Mouse (Mus musculus): Measurements from ENCODE around the gene Nfia. TPM values are rescaled to one million over a fixed set of nuclear protein-coding genes. Genes with fewer than 3 reads are reported as not detected.
A peak's percentile ranks its signal among the peaks of the same experiment; 100 is the strongest.

Gene Nfia
- polyA plus RNA-seq, 1 experiment from 2014 or later = 17.6 TPM

DNA sequence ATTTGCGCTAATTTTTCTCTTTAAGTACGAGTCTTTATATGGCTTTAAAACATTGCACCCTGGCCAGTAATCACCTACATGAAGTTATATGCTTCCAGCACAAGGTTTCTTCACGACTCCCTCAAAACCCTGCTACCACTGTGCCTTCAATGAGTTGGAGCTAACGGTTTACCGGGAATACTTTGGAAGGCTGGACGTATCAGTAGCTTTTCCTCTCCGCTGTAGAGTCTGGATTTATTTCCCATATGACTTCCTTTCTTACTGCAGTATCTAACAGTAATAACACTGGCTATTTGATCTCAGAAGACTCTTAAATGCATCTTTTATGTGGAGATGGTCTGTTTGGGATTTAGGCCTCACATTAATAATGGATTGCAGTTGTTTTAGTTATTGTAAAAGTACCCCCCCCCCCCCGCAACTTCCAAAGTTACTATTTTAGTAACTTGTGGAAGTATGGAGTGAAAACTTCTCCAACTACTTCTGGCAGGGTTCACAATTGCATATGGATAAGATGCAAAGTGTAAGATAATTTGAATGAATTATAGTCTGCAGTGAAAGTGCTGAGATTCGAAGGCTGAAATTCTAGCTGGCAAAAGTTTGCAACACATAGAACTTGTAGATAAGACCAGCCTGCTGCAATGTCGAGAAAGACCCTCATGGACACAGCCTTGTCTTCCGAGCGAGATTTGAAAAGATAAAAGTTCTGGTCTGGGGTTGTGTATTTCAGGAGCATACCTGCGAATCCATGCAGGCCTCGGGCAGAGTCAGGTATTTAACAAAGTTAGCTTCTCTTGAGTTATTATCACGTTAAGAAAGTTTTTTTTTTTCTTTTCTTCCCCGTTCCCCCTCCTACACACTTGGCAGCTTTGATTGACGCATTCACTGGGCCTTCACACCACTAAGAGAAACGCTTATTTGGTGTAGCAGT, 6.7 kb downstream of the Nfia start:
- Histone ChIP-seq H3K27me3 (ENCODE audit: poor library complexity, severe bottlenecking) (peaks cover 98% of the 10 kb centered on the region), H3K9me3 (peaks cover 11% of the 10 kb centered on the region), H3K36me3 (replicated peaks) (peaks cover 19% of the 10 kb centered on the region), H3K4me1 (peaks cover 51% of the 10 kb centered on the region), H3K4me3 (peak overlapping the region; percentile 81), H3K27ac (peak overlapping the region; percentile 95)
- DNase-seq (ENCODE audit: extremely low spot score, low spot score) = no peak
- WGBS = 5% methylated on average over 18 of the region's 18 CpGs

DNA sequence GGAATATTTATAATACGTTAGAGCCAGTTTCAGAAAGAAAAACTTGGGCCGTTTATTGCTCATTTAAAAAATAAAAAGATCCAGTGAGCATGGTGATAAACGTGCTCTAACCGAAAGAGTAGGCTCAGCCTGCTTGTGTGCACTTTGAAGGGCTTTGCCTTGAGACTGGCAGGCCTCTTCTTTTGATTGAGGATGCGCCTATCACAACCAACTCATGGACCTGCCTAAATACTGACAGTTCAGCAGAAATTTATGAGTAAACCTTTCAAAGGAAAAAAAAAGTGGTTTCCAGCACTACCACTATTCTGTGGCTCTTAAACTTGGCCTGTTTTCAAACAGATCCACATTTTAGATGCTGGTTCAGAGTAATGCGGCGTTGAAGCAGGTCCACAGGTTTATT, 7.5 kb downstream of the Nfia start:
- Histone ChIP-seq H3K27ac (no peak overlapping the region), H3K4me3 (peak overlapping the region; percentile 81), H3K9me3 (peaks cover 11% of the 10 kb centered on the region), H3K27me3 (ENCODE audit: poor library complexity, severe bottlenecking) (peaks cover 98% of the 10 kb centered on the region), H3K36me3 (replicated peaks) (peaks cover 23% of the 10 kb centered on the region), H3K4me1 (peaks cover 43% of the 10 kb centered on the region)
- 28% methylated on average over 7 of the region's 7 CpGs for WGBS
- no peak for DNase-seq (ENCODE audit: extremely low spot score, low spot score)

DNA sequence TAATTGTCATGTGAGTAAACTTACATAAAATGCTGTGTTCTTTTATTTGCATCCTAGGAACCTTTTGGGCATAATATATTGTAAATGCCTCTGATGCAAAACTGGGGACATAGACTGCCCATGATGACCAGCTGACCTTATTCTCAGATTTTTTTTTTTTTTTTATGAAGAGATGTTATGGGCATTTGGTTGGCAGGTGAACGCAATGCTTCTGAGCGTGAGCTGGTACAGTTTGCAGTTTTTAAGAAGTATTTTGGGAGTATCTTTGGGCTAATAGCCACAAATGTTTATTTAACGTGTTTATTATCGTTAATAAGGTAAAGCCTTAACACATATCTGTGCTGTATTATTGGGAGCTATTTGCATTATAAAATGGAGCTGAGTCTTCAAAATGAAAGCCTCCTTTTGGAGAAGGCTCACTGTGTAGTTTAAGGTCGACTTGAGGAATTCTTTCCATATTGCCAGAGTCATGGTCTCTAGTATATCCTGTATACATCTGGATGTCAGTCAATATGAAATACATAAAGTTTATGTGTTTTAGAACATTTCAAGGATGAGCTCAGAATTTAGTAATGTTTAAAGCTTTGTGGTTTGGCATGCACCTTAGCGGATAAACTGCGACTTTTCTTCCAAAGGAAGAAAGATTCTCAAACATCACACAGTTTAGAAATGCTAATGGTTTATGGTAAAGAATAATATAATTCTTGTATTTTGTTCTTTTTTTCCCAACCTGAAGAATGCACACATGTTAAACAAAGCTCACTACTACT, 8.3 kb downstream of the Nfia start:
- Histone ChIP-seq H3K27me3 (ENCODE audit: poor library complexity, severe bottlenecking) (peaks cover 98% of the 10 kb centered on the region), H3K27ac (no peak overlapping the region), H3K4me1 (peaks cover 35% of the 10 kb centered on the region), H3K4me3 (no peak overlapping the region; the same call in 1 of the 2 replicates), H3K9me3 (peaks cover 11% of the 10 kb centered on the region), H3K36me3 (replicated peaks) (peaks cover 29% of the 10 kb centered on the region)
- no peak for DNase-seq (ENCODE audit: extremely low spot score, low spot score)
- WGBS = 73% methylated on average over 7 of the region's 7 CpGs

DNA sequence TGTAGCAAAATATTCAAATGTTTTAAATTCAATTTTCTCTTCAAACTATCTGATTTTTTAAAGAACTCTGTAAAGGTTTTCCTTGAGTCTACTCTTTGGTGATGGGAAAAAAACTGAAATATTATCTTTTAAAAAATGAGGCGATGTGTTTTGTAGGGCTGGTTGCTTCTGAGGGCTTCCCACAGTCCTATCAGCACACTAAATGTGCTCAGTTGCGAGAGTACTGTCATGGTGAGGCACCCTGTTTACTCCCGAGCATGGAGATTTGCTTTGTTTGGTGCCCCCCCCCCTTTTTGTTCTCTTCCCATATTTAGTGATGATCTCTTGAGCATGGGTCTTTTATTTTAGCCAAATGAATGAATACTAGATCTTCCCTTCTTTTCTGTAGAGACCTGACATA, 9.5 kb downstream of the Nfia start:
- H3K27ac ChIP-seq = no peak overlapping the region
- peaks cover 11% of the 10 kb centered on the region for H3K9me3 ChIP-seq
- peaks cover 29% of the 10 kb centered on the region for H3K36me3 ChIP-seq (replicated peaks)
- peaks cover 23% of the 10 kb centered on the region for H3K4me1 ChIP-seq
- DNase-seq (ENCODE audit: extremely low spot score, low spot score) = no peak
- no peak overlapping the region for H3K4me3 ChIP-seq
- peaks cover 97% of the 10 kb centered on the region for H3K27me3 ChIP-seq (ENCODE audit: poor library complexity, severe bottlenecking)
- WGBS = 86% methylated on average over 3 of the region's 3 CpGs

DNA sequence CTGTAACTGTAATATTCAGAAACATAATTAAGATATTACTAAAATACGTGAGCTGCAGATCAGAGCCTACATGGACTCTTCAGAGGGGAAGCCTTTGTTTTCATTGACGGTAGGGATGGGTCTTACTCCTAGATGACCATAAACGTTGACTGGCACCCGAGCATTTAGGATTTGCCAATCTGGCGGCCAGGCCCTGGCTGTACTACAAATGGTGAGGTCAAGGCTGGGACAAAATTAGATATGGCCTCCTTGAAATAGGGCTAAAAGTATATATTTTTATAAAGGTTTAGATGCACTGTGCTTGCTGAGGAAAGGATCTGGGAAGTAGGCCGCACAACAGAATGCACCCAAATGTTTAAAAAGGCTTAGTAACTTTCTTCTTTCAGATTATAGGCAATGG, 10.0 kb downstream of the Nfia start:
- H3K27me3 ChIP-seq (ENCODE audit: poor library complexity, severe bottlenecking) = peaks cover 98% of the 10 kb centered on the region
- WGBS = 92% methylated on average over 6 of the region's 6 CpGs
- peaks cover 33% of the 10 kb centered on the region for H3K36me3 ChIP-seq (replicated peaks)
- no peak overlapping the region for H3K4me3 ChIP-seq
- DNase-seq (ENCODE audit: extremely low spot score, low spot score) = no peak
- H3K4me1 ChIP-seq = peaks cover 21% of the 10 kb centered on the region
- no peak overlapping the region for H3K27ac ChIP-seq
- peaks cover 11% of the 10 kb centered on the region for H3K9me3 ChIP-seq

DNA sequence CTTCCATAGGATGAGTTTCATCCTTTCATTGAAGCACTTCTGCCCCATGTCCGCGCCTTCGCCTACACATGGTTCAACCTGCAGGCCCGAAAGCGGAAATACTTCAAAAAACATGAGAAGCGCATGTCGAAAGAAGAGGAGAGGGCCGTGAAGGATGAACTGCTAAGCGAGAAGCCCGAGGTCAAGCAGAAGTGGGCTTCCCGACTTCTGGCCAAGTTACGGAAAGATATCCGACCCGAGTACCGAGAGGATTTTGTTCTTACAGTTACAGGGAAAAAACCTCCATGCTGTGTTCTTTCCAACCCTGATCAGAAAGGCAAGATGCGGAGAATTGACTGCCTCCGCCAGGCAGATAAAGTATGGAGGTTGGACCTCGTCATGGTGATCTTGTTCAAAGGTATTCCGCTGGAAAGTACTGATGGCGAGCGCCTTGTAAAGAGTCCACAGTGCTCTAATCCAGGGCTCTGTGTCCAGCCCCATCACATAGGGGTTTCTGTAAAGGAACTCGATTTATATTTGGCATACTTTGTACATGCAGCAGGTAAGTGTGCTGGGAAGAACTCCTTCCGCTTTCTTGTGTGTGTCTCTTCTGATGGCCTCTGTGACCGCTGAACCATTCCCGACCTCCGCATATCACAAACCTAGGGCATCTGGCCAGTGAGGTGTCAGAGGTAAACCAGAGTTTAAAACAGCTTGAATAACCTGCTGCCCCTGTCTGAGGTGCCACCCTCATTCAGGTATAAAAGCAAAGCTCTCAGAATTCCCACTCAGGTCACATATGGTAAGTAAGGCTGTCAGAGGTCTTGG, 10.7 kb downstream of the Nfia start:
- DNase-seq (ENCODE audit: extremely low spot score, low spot score) = no peak
- Histone ChIP-seq H3K4me3 (no peak overlapping the region), H3K27ac (no peak overlapping the region), H3K27me3 (ENCODE audit: poor library complexity, severe bottlenecking) (peaks cover 98% of the 10 kb centered on the region), H3K9me3 (peaks cover 11% of the 10 kb centered on the region), H3K36me3 (replicated peaks) (peaks cover 35% of the 10 kb centered on the region), H3K4me1 (peaks cover 13% of the 10 kb centered on the region)
- 93% methylated on average over 26 of the region's 26 CpGs for WGBS

DNA sequence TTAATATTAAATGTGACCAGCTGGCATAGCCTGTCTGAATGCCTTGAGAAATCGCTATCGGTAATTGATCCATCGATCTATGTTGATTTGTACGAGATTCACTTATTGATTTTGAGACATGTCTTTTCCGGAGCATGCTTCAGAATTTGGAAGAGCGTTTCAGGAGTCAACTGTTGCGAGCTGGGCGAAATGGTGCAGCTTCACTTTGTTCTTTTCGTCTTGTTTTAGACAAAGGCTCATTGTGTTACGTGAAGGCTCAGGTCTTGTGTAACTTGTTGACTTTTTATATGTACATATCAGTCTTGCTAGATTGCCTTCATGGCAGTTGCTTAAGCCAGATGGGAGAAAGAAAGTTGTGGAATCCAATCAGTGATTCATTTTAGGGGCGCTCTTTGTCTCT, 11.7 kb downstream of the Nfia start:
- peaks cover 98% of the 10 kb centered on the region for H3K27me3 ChIP-seq (ENCODE audit: poor library complexity, severe bottlenecking)
- no peak for DNase-seq (ENCODE audit: extremely low spot score, low spot score)
- 90% methylated on average over 11 of the region's 11 CpGs for WGBS

DNA sequence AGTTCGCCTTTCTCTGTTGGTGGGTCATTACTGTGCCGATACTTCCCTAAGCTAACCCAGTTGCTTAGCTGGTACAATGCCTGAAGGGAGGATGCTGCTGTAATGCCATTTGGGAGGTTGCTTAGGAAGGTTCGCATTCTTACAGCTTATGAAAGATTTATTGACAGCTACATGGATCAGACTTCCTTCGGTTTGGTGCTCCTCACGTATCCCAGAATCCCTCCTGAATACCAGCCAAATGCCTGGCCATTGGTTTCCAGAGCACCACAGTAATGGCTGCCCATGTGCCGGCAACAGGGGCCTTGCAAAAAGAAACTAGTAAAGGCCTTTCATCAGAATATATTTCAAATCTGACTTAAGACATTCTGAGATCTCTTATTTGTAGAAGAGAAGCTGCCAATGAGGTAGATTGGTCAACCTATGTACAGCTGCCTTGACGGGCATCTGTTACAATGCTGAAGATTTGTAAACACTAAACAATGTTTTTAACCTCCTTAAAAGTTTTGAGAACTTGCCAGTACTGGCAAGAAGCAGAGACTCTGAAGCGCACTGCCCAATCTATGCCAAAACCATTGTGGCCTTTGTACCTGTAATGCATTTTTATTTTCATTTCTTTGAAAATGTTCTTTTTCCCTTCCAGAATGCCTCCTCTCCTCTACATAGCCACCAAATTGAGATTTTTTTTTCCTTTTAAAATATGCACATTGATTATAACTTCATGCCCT, 13.2 kb downstream of the Nfia start:
- H3K36me3 ChIP-seq (replicated peaks) = peaks cover 35% of the 10 kb centered on the region
- no peaks in the 10 kb centered on the region; the same call in 1 of the 2 replicates for H3K4me1 ChIP-seq
- no peak for DNase-seq (ENCODE audit: extremely low spot score, low spot score)
- H3K9me3 ChIP-seq = peaks cover 11% of the 10 kb centered on the region
- peaks cover 95% of the 10 kb centered on the region for H3K27me3 ChIP-seq (ENCODE audit: poor library complexity, severe bottlenecking)
- no peak overlapping the region for H3K4me3 ChIP-seq
- H3K27ac ChIP-seq = no peak overlapping the region
- WGBS = 91% methylated on average over 8 of the region's 8 CpGs

More for the DNA sequence above, 11.7 kb downstream of the Nfia start:
- H3K36me3 ChIP-seq (replicated peaks) = peaks cover 35% of the 10 kb centered on the region
- H3K4me3 ChIP-seq = no peak overlapping the region
- peaks cover 11% of the 10 kb centered on the region for H3K9me3 ChIP-seq
- no peak overlapping the region for H3K27ac ChIP-seq
- H3K4me1 ChIP-seq = peaks cover 8% of the 10 kb centered on the region

DNA sequence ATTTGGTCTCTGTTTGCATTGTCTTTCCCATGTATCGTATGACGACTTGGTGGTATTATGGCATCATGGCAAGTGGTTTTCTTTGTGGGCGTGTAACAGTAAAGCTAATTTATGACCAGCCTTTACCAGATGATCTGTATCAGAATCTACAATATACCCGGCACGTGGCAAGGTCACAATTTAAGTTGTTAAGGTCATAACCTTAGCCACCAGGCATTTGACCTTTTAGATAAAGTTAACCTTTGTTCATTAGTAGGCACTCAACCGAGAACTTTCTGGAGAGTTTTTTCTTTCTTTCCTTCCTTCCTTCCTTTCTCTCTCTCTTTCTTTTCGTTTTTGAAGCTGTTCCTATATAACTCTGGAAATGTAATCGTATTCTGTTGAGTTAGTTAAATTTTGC, 14.0 kb downstream of the Nfia start:
- WGBS = 53% methylated on average over 8 of the region's 8 CpGs

DNA sequence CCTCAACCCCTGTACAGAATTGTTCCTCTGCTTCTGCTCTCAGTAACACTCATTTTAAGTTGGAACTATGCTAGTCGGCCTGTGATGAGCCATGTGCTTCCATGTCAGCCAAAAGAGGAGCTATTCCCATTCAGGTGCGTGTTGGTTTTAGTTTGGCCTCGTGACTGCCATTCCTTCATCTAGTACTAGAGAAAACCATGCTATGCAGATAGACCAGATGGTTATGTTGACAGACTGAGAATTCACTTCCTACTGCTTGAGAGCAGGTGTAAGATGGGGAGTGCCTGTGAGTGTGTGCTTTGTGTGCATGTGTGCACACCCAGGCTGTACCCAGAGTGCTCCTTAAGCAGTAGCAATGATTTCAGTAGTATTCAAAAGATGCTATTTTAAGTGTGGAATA, 15.0 kb downstream of the Nfia start:
- Histone ChIP-seq H3K4me1 (no peaks in the 10 kb centered on the region; the same call in 1 of the 2 replicates), H3K27me3 (ENCODE audit: poor library complexity, severe bottlenecking) (peaks cover 85% of the 10 kb centered on the region), H3K36me3 (replicated peaks) (peaks cover 33% of the 10 kb centered on the region), H3K4me3 (no peak overlapping the region), H3K27ac (no peak overlapping the region), H3K9me3 (peaks cover 11% of the 10 kb centered on the region)
- WGBS = 83% methylated on average over 3 of the region's 3 CpGs
- no peak for DNase-seq (ENCODE audit: extremely low spot score, low spot score)

More for the DNA sequence above, 14.0 kb downstream of the Nfia start:
- H3K27me3 ChIP-seq (ENCODE audit: poor library complexity, severe bottlenecking) = peaks cover 92% of the 10 kb centered on the region
- peaks cover 35% of the 10 kb centered on the region for H3K36me3 ChIP-seq (replicated peaks)
- H3K4me3 ChIP-seq = no peak overlapping the region
- no peak overlapping the region for H3K27ac ChIP-seq
- H3K4me1 ChIP-seq = no peaks in the 10 kb centered on the region; the same call in 1 of the 2 replicates
- peaks cover 11% of the 10 kb centered on the region for H3K9me3 ChIP-seq
- DNase-seq (ENCODE audit: extremely low spot score, low spot score) = no peak

DNA sequence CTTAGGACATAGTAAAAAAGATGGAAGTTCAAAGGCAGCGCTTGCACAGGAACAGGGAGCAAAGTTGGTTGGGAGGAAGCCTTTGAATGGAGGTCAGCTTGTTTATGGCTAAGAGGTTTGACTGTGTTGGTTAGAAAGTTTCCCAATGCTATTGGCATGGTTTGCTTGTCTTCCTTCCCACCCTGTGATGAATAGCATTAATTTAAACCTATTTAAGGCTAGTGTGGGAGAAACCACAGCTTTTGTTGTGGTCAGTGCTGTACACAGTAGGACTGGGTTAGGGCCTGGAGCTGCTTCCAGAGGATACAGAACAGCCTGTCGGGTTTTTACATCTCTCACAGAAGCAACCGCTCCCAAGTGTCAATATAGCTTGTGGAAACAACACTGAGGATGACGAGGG, 16.0 kb downstream of the Nfia start:
- Histone ChIP-seq H3K9me3 (peaks cover under 1% of the 10 kb centered on the region), H3K36me3 (replicated peaks) (peaks cover 23% of the 10 kb centered on the region), H3K4me1 (no peaks in the 10 kb centered on the region; the same call in 1 of the 2 replicates), H3K27me3 (ENCODE audit: poor library complexity, severe bottlenecking) (peaks cover 75% of the 10 kb centered on the region), H3K27ac (no peak overlapping the region), H3K4me3 (no peak overlapping the region)
- WGBS = 77% methylated on average over 4 of the region's 4 CpGs
- no peak for DNase-seq (ENCODE audit: extremely low spot score, low spot score)

DNA sequence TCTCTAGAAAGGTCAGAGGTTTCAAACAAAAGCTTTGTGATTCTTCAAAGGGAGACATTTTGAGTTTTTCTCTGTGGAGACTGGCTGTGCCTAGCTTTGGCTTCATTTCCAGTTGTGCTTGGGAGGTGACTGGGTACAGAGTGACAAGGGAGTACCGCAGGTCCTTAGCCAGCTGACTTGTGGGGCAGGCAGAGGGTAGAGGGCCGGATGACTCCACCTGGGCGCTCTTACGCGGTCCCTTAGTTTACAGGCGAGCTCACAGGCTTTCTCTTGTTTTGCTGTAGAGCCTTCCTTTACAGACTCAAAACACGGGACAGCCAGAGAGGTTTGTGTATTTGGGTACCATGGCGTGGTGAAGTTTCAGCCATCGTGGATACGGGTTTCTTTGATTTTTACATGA, 21.4 kb downstream of the Nfia start:
- Histone ChIP-seq H3K4me1 (peaks cover 4% of the 10 kb centered on the region), H3K4me3 (no peak overlapping the region), H3K9me3 (no peaks in the 10 kb centered on the region), H3K36me3 (replicated peaks) (peaks cover 9% of the 10 kb centered on the region; the same call in 1 of the 2 replicates), H3K27me3 (ENCODE audit: poor library complexity, severe bottlenecking) (peaks cover 24% of the 10 kb centered on the region), H3K27ac (no peak overlapping the region)
- no peak for DNase-seq (ENCODE audit: extremely low spot score, low spot score)
- WGBS = 85% methylated on average over 10 of the region's 10 CpGs

All from forebrain, embryonic 10.5 days (tissue).